Mouse (Mus musculus) left cerebral cortex, adult 18-20 months (tissue): ENCODE results near the gene Celf5. TPM values are rescaled to one million over a fixed set of nuclear protein-coding genes. Genes with fewer than 3 reads are reported as not detected.

ENCODE experiments used
- DNase-seq, 2 experiments: peaks; one replicate each; pipeline ENCODE4 v3.0.0; 2021 to 2022; ENCODE audit warnings: low spot score in 2 of 2, mixed read lengths in 1 of 2
- total RNA-seq, 2 experiments: library from RNA; stranded (reverse); gene quantifications; 2 replicates each; pipeline ENCODE4 v1.2.3; 2021

Celf5 gene
- total RNA-seq, 2 experiments from 2014 or later: 242 to 259 TPM

DNA sequence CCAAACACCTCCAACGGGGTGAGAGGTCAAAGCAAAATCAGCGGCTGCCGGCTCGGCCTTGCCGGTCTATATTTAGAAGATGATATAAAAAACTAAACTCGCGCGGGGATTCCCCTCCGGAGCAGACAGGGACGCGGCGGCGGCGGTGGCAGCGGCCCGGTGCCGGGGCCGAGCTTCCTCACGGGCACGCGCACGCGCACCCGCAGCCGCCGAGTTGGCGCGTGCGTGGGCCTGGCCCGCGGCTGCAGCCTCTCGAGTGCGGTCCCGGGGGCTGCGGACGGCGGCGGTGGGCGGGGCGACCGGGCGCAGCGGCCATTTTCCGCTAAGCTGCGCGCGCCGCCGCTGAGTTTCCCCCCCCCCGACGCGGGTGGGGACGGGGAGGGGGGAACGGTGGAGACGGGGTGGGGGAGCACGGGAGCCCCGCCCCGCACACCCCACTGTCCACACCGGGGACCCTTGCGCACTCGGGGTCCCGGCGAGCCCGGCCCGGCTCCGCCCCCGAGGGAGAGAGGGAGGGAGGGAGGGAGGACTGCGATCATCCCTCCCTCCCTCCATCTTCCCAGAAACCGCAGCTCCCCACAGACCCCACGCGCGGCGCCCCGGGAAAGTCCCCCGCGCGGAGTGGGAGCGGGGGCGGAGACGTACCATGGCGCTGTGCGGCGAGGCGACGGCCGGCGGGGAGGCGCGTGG lies 52.2 kb downstream of the Celf5 start:
- peak; percentile 76 to 89 for DNase-seq

- DNase-seq: peak; percentile 65
Measured at GRCm38 (mm10) chr10:81429605-81430061, 52.9 kb downstream of the Celf5 start.

DNA sequence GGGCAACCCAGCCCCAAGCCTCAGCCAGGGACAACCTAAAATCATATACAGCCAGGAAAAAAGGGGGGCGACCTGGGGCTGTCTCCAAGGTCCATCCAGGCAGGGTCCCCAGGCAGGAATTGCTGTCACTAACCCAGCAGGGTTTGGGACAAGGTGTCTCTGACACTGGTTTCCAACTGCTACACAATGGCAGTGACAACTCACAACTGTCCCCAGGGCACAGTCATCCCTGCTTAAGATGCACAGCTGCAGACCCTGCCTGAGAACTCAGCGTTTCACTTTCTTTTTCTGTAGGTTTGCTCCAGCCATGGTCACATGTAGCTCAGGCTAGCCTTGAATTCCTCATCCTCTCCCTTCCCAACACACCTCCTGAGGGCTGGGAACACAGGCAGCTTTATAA lies 53.4 kb downstream of the Celf5 start:
- peak in 1 of 2 experiments; percentile 2 for DNase-seq

DNA sequence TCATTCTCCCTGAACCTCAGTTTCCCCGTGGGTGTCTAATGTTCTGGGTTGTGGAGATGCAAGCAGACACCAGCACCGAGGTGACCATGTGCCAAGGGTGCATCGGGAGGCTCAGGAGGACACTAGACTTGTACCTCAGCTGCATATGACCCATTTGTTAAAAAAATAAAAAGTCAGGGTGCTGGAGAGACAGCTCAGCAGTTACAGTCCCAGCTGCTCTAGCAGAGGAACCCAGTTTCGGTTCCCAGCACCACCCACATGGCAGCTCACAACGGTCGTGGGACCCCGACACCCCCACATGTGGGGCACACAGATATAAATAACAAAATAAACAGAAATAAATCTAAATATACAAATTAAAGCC lies 54.0 kb downstream of the Celf5 start:
- peak in 1 of 2 experiments; percentile 1 for DNase-seq

GRCm38 (mm10) chr10:81427804-81428506 lies 54.6 kb downstream of the Celf5 start:
- peak; percentile 2 to 5 for DNase-seq

GRCm38 (mm10) chr10:81427327-81427726 lies 55.2 kb downstream of the Celf5 start:
- no peak for DNase-seq

GRCm38 (mm10) chr10:81426897-81427296 lies 55.6 kb downstream of the Celf5 start:
- DNase-seq: peak; percentile 62 to 63

- peak; percentile 8 to 22 for DNase-seq
Measured at GRCm38 (mm10) chr10:81426081-81426671, 56.3 kb downstream of the Celf5 start.

DNA sequence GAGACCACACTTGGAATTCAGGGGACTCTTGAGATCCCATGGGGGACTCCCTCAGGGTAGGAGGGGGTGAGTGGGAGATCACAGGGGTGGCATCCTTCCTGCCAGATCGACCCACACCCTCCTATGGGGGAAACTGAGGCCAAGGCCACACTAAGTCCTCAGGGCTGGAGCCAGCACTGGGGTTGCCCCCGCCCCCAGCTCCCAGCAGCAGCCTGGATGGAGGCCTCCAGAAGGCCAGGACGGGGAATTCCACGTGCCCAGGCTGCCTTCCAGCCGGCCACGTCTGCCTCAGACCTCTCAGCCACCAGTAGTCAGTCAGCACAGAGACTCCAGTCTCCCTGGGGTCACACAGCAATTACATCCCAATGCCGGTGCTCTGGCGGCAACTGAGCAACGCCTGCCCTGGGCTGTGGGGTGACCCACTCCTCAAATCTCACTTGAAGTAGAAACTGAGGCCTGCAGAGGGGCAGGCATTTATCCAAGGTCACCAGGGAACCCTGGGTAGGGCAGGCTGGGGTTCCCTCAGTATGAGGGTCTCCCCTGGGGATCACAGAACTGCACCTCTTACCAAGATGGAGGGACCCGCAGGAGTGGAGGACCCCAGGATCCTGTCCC lies 57.2 kb downstream of the Celf5 start:
- DNase-seq: peak; percentile 11 to 20

GRCm38 (mm10) chr10:81424246-81425051 lies 58.1 kb downstream of the Celf5 start:
- peak; percentile 9 to 20 for DNase-seq

GRCm38 (mm10) chr10:81423476-81424245 lies 58.8 kb downstream of the Celf5 start:
- peak in 1 of 2 experiments; percentile 1 for DNase-seq

GRCm38 (mm10) chr10:81422661-81423217 lies 59.8 kb downstream of the Celf5 start:
- peak in 1 of 2 experiments; percentile 1 for DNase-seq

DNA sequence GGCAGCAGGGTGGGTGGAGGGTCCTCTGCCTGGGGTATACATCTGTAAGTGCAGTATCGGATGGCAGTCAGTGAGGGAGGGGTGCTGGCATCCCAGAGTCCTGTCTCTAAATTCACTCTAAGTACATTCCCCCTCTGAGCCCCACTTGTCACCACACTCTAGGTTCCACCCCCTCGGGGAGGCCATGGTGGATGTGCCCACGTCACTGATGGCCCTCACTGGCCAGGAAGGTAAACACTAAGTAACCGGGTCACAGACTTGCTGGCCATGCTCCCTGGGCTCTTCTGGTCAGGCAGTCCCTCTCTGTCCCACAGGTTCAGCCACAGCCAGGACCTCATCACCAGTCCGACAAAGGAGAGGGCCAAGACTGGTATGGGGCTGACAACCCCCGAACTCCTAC lies 60.3 kb downstream of the Celf5 start:
- peak in 1 of 2 experiments; percentile 1 for DNase-seq

- no peak for DNase-seq
Measured at GRCm38 (mm10) chr10:81421797-81422100, 60.8 kb downstream of the Celf5 start.

GRCm38 (mm10) chr10:81421041-81421796 lies 61.3 kb downstream of the Celf5 start:
- DNase-seq: peak in 1 of 2 experiments; percentile 1

GRCm38 (mm10) chr10:81420191-81420767 lies 62.2 kb downstream of the Celf5 start:
- peak in 1 of 2 experiments; percentile 5 for DNase-seq

GRCm38 (mm10) chr10:81419111-81419928 lies 63.2 kb downstream of the Celf5 start:
- no peak for DNase-seq
